Mouse (Mus musculus): ENCODE measurements around the gene Hist1h1d.

DNA sequence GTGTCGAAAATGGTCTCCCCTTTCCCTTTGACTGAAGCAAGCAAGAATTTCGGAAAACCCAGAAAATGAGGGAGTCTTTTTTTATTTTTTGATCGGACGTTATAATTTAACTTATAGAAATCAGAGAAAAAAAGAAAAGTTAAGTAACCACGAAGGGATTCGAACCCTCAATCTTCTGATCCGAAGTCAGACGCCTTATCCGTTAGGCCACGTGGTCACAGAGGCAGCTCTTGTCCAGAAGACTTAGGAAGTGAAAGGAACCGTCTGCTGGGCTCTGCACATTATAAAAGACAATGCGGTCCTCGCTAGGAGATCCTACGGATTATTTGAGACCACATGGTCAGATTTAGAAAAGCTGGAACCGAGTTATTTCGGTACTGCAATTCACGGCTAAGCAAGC lies 26.8 kb upstream of the Hist1h1d start:
- TF ChIP-seq CTCF (IDR thresholded peaks at IDR 0.05; ENCODE audit: borderline replicate concordance, extremely low read depth, insufficient read depth, insufficient read length) (no peak), POLR2A (IDR thresholded peaks at IDR 0.05; ENCODE audit: borderline replicate concordance, extremely low read depth, insufficient read depth, insufficient read length, poor library complexity, severe bottlenecking) (no peak)

Data from brain, embryonic 14.5 days (tissue).